Mouse (Mus musculus) G1E (cell line): ENCODE measurements around the gene Tax1bp3. TPM values are rescaled to one million over a fixed set of nuclear protein-coding genes. Genes with fewer than 3 reads are reported as not detected.

ENCODE experiments used
- ATAC-seq: 2 replicates; pipeline ENCODE4 v1.8.0; 2016; ENCODE audit warnings: mild to moderate bottlenecking; ENCODE audit not compliant: insufficient number of reproducible peaks, poor library complexity, low FRiP score, severe bottlenecking; ENCODE audit errors: extremely low read depth
- DNase-seq: peaks from one replicate; pipeline ENCODE4 v3.0.0; 2012; ENCODE audit warnings: low spot score
- H3K27me3 ChIP-seq: 2 replicates; pipeline ENCODE4 v1.6.1; 2012; ENCODE audit warnings: mild to moderate bottlenecking, low read length, inconsistent platforms; ENCODE audit not compliant: insufficient read depth
- H3K36me3 ChIP-seq: replicated peaks from 2 replicates; pipeline ENCODE3; 2012; ENCODE audit warnings: mild to moderate bottlenecking, inconsistent platforms
- H3K4me1 ChIP-seq: 2 replicates; pipeline ENCODE4 v1.6.1; 2012; ENCODE audit warnings: low read depth, low read length, inconsistent platforms, mixed read lengths; ENCODE audit not compliant: insufficient read depth
- H3K4me3 ChIP-seq: 2 replicates; pipeline ENCODE4 v1.5.1; 2012; ENCODE audit warnings: low read depth, mild to moderate bottlenecking, inconsistent platforms, low read length, moderate library complexity, mixed read lengths
- H3K9me3 ChIP-seq: replicated peaks from 2 replicates; pipeline ENCODE4 v1.6.1; 2012; ENCODE audit warnings: inconsistent platforms
- CTCF ChIP-seq: IDR thresholded peaks from 2 replicates; pipeline ENCODE4 v1.5.1; 2012; ENCODE audit warnings: low read depth, low read length, inconsistent platforms, mixed read lengths
- GATA1 ChIP-seq: IDR thresholded peaks from 2 replicates; pipeline ENCODE4 v1.6.1; 2012; ENCODE audit warnings: borderline replicate concordance, low read length, inconsistent platforms, mixed read lengths
- GATA2 ChIP-seq: IDR thresholded peaks from 2 replicates; pipeline ENCODE4 v1.6.1; 2012; ENCODE audit warnings: low read depth, low read length, inconsistent platforms, borderline replicate concordance
- POLR2AphosphoS5 ChIP-seq: IDR thresholded peaks from 2 replicates; pipeline ENCODE4 v1.6.1; 2012; ENCODE audit warnings: low read depth, low read length, inconsistent platforms; ENCODE audit not compliant: insufficient replicate concordance
- TAL1 ChIP-seq: conservative IDR thresholded peaks from 2 replicates; pipeline ENCODE4 v1.6.1; 2012; ENCODE audit warnings: low read depth, low read length, inconsistent platforms, mixed read lengths
- polyA plus RNA-seq: library from polyadenylated mRNA; stranded (reverse); fragments of >175 nt; gene quantifications from 2 replicates; pipeline ENCODE4 v1.2.3, GENCODE M21; 2012
- total RNA-seq, 2 experiments: library from RNA; stranded (forward) in 1 of 2; stranded (reverse) in 1 of 2; fragments of 200-1000 nt in 1 of 2; fragments of >200 nt in 1 of 2; fragmentation: Nextera tagmentation in 1 of 2; gene quantifications; 2 replicates each; pipeline ENCODE4 v1.2.3; 2014 to 2017

The Tax1bp3 gene
- total and polyA plus RNA-seq, 3 experiments, result 9.0 to 17.8 (median 9.2) TPM

DNA sequence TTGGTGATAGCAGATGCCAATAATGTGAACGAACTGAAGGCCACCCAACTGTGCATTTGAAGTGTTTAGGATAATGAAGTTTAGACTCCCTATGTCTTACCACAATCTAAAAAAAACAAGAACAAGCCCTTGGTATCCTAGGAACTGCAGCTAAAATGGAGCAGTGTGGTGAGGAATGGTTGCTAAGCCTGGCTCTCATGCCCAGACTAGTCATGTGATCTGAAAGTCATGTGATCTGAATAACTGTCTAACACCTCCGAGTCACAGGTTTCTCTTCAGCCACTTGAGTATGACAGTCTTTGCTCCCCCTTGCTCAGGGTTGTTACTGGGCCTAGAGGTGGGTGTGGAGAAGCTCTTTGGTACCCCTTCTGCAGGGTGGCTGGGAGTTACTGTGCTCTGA, 55.6 kb downstream of the Tax1bp3 start:
- H3K9me3 ChIP-seq, result no peaks in the 10 kb centered on the region
- DNase-seq (no peak), ATAC-seq (no peak)
- H3K4me1 ChIP-seq, result no peaks in the 10 kb centered on the region
- H3K4me3 ChIP-seq, result no peak overlapping the region
- H3K36me3 ChIP-seq, result no peaks in the 10 kb centered on the region
- peaks cover 7% of the 10 kb centered on the region; the same call in 1 of the 2 replicates for H3K27me3 ChIP-seq
- no peak for TF ChIP-seq GATA2
- TF ChIP-seq CTCF, result no peak
- TF ChIP-seq TAL1, result no peak
- no peak for TF ChIP-seq GATA1
- no peak for TF ChIP-seq POLR2AphosphoS5

Other genes starting within 250 kb of the Tax1bp3 start
- gene Atp2a3, start 215.9 kb upstream of the Tax1bp3 start, total RNA-seq (2014; fragmentation: Nextera tagmentation), result 56.9 and 63.9 TPM in 2 replicates
- 79.9 and 101 TPM in 2 replicates for gene Atp2a3, start 215.9 kb upstream of the Tax1bp3 start, total RNA-seq (2017)
- 79.0 and 95.8 TPM in 2 replicates for gene Atp2a3, start 215.9 kb upstream of the Tax1bp3 start, polyA plus RNA-seq
- gene P2rx1, start 178.0 kb upstream of the Tax1bp3 start, total RNA-seq (2014; fragmentation: Nextera tagmentation), result 11.4 and 12.0 TPM in 2 replicates
- gene P2rx1, start 178.0 kb upstream of the Tax1bp3 start, total RNA-seq (2017), result 46.9 and 53.7 TPM in 2 replicates
- gene P2rx1, start 178.0 kb upstream of the Tax1bp3 start, polyA plus RNA-seq, result 11.7 and 14.8 TPM in 2 replicates
- gene Camkk1, start 158.1 kb upstream of the Tax1bp3 start, total RNA-seq (2014; fragmentation: Nextera tagmentation), result 1.9 and 4.2 TPM in 2 replicates
- gene Camkk1, start 158.1 kb upstream of the Tax1bp3 start, total RNA-seq (2017), result 13.1 and 13.8 TPM in 2 replicates
- gene Camkk1, start 158.1 kb upstream of the Tax1bp3 start, polyA plus RNA-seq, result 8.9 and 9.9 TPM in 2 replicates
- gene Ncbp3, start 129.3 kb upstream of the Tax1bp3 start, total RNA-seq (2014; fragmentation: Nextera tagmentation), result 23.9 and 25.0 TPM in 2 replicates
- 20.0 and 24.2 TPM in 2 replicates for gene Ncbp3, start 129.3 kb upstream of the Tax1bp3 start, total RNA-seq (2017)
- 11.2 and 13.3 TPM in 2 replicates for gene Ncbp3, start 129.3 kb upstream of the Tax1bp3 start, polyA plus RNA-seq
- gene Itgae, start 86.5 kb upstream of the Tax1bp3 start, total RNA-seq (2014; fragmentation: Nextera tagmentation), result 0.19 and 0.23 TPM in 2 replicates
- 0.05 and 0.06 TPM in 2 replicates for gene Itgae, start 86.5 kb upstream of the Tax1bp3 start, total RNA-seq (2017)
- gene Itgae, start 86.5 kb upstream of the Tax1bp3 start, polyA plus RNA-seq, result 0.03 and 0.04 TPM in 2 replicates
- 16.7 and 18.4 TPM in 2 replicates for gene Haspin, start 38.8 kb upstream of the Tax1bp3 start, total RNA-seq (2014; fragmentation: Nextera tagmentation)
- gene Haspin, start 38.8 kb upstream of the Tax1bp3 start, total RNA-seq (2017), result 16.9 and 17.5 TPM in 2 replicates
- gene Haspin, start 38.8 kb upstream of the Tax1bp3 start, polyA plus RNA-seq, result 19.5 and 23.1 TPM in 2 replicates
- not detected in 2 replicates for gene P2rx5, start 16.7 kb upstream of the Tax1bp3 start, total RNA-seq (2014; fragmentation: Nextera tagmentation)
- gene P2rx5, start 16.7 kb upstream of the Tax1bp3 start, total RNA-seq (2017), result 0.05 TPM in 1 of 2 replicates, not detected in the other
- not detected in 2 replicates for gene P2rx5, start 16.7 kb upstream of the Tax1bp3 start, polyA plus RNA-seq
- 54.7 and 66.2 TPM in 2 replicates for gene Emc6, start within 50 bp of the Tax1bp3 start, total RNA-seq (2014; fragmentation: Nextera tagmentation)
- 43.7 and 52.7 TPM in 2 replicates for gene Emc6, start within 50 bp of the Tax1bp3 start, total RNA-seq (2017)
- gene Emc6, start within 50 bp of the Tax1bp3 start, polyA plus RNA-seq, result 178 and 243 TPM in 2 replicates
- gene Ctns, start 22.0 kb downstream of the Tax1bp3 start, total RNA-seq (2014; fragmentation: Nextera tagmentation), result 19.8 and 23.3 TPM in 2 replicates
- 28.7 and 30.6 TPM in 2 replicates for gene Ctns, start 22.0 kb downstream of the Tax1bp3 start, total RNA-seq (2017)
- gene Ctns, start 22.0 kb downstream of the Tax1bp3 start, polyA plus RNA-seq, result 1.9 and 3.6 TPM in 2 replicates
- gene Shpk, start 22.4 kb downstream of the Tax1bp3 start, total RNA-seq (2014; fragmentation: Nextera tagmentation), result 2.1 and 2.4 TPM in 2 replicates
- gene Shpk, start 22.4 kb downstream of the Tax1bp3 start, total RNA-seq (2017), result 2.8 and 3.2 TPM in 2 replicates
- 0.83 and 0.95 TPM in 2 replicates for gene Shpk, start 22.4 kb downstream of the Tax1bp3 start, polyA plus RNA-seq
- not detected in 2 replicates for gene Trpv1, start 57.2 kb downstream of the Tax1bp3 start, total RNA-seq (2014; fragmentation: Nextera tagmentation)
- gene Trpv1, start 57.2 kb downstream of the Tax1bp3 start, total RNA-seq (2017), result 0.12 TPM in 1 of 2 replicates, not detected in the other
- gene Trpv1, start 57.2 kb downstream of the Tax1bp3 start, polyA plus RNA-seq, result not detected in 2 replicates
- gene Trpv3, start 90.3 kb downstream of the Tax1bp3 start, total RNA-seq (2014; fragmentation: Nextera tagmentation), result not detected in 2 replicates
- gene Trpv3, start 90.3 kb downstream of the Tax1bp3 start, total RNA-seq (2017), result under 0.01 and 0.16 TPM in 2 replicates
- gene Trpv3, start 90.3 kb downstream of the Tax1bp3 start, polyA plus RNA-seq, result not detected in 2 replicates
- not detected in 2 replicates for gene Aspa, start 152.5 kb downstream of the Tax1bp3 start, total RNA-seq (2014; fragmentation: Nextera tagmentation)
- gene Aspa, start 152.5 kb downstream of the Tax1bp3 start, total RNA-seq (2017), result under 0.01 and 0.22 TPM in 2 replicates
- gene Aspa, start 152.5 kb downstream of the Tax1bp3 start, polyA plus RNA-seq, result not detected in 2 replicates
- not detected in 2 replicates for gene Gm49340, start 152.7 kb downstream of the Tax1bp3 start, total RNA-seq (2014; fragmentation: Nextera tagmentation)
- gene Gm49340, start 152.7 kb downstream of the Tax1bp3 start, total RNA-seq (2017), result not detected in 2 replicates
- gene Gm49340, start 152.7 kb downstream of the Tax1bp3 start, polyA plus RNA-seq, result not detected in 2 replicates
- gene Spata22, start 152.7 kb downstream of the Tax1bp3 start, total RNA-seq (2014; fragmentation: Nextera tagmentation), result not detected in 2 replicates
- not detected in 2 replicates for gene Spata22, start 152.7 kb downstream of the Tax1bp3 start, total RNA-seq (2017)
- gene Spata22, start 152.7 kb downstream of the Tax1bp3 start, polyA plus RNA-seq, result not detected in 2 replicates
- not detected in 2 replicates for gene Olfr20, start 173.7 kb downstream of the Tax1bp3 start, total RNA-seq (2014; fragmentation: Nextera tagmentation)
- gene Olfr20, start 173.7 kb downstream of the Tax1bp3 start, total RNA-seq (2017), result 0.11 TPM in 1 of 2 replicates, not detected in the other
- not detected in 2 replicates for gene Olfr20, start 173.7 kb downstream of the Tax1bp3 start, polyA plus RNA-seq
- not detected in 2 replicates for gene Olfr376, start 194.2 kb downstream of the Tax1bp3 start, total RNA-seq (2014; fragmentation: Nextera tagmentation)
- 0.27 TPM in 1 of 2 replicates, not detected in the other for gene Olfr376, start 194.2 kb downstream of the Tax1bp3 start, total RNA-seq (2017)
- gene Olfr376, start 194.2 kb downstream of the Tax1bp3 start, polyA plus RNA-seq, result not detected in 2 replicates
- not detected in 2 replicates for gene Olfr1, start 222.5 kb downstream of the Tax1bp3 start, total RNA-seq (2014; fragmentation: Nextera tagmentation)
- 0.06 and 0.16 TPM in 2 replicates for gene Olfr1, start 222.5 kb downstream of the Tax1bp3 start, total RNA-seq (2017)
- not detected in 2 replicates for gene Olfr1, start 222.5 kb downstream of the Tax1bp3 start, polyA plus RNA-seq